Mouse (Mus musculus): ENCODE results near the gene Ttc3.

DNA sequence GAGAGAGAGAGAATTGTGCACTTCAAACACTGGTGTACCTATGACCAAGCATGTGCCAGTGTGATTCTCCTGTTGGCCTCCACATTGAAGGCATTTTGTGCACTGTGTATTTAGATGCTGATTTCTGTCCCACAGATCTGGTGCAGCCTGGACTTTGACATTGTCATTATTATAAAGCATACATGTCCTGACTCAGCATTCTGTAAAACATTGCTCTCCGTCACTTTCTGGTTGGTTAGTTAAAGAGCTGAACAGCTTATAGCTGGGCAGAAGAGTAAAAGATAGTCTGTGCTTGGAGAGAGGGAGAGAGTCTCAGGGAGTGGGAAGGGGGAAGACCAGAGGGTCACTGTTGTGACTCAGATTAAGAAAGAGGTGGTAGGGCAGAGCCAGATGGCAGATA, 24.7 kb upstream of the Ttc3 start:
- TF ChIP-seq EP300 (IDR thresholded peaks at IDR 0.05; ENCODE audit: insufficient read depth, low read depth, low read length) (no peak), CTCF (IDR thresholded peaks at IDR 0.05; ENCODE audit: low read depth, low read length) (no peak)
